Mouse (Mus musculus) lung, embryonic 15.5 days (tissue): Measurements from ENCODE around the gene Erh. TPM values are rescaled to one million over a fixed set of nuclear protein-coding genes. Genes with fewer than 3 reads are reported as not detected.

Experiments used
- ATAC-seq: fragments of 200-750 bp; cut with Nextera tagmentation; 2 replicates; pipeline ENCODE4 v1.8.0; 2017; ENCODE audit warnings: moderate number of reproducible peaks, borderline replicate concordance; ENCODE audit not compliant: low FRiP score, low TSS enrichment; ENCODE audit errors: extremely low read depth
- H3K27ac ChIP-seq: fragments of 300-500 bp; sonication (generic); 2 replicates; pipeline ENCODE4 v1.5.1; 2015; ENCODE audit warnings: moderate library complexity, mild to moderate bottlenecking, inconsistent platforms
- H3K27me3 ChIP-seq: fragments of 300-500 bp; sonication (generic); 2 replicates; pipeline ENCODE4 v1.6.1; 2015; ENCODE audit warnings: inconsistent platforms
- H3K36me3 ChIP-seq: fragments of 300-500 bp; sonication (generic); 2 replicates; pipeline ENCODE4 v1.6.1; 2015; ENCODE audit warnings: inconsistent platforms
- H3K4me1 ChIP-seq: fragments of 300-500 bp; sonication (generic); 2 replicates; pipeline ENCODE4 v1.6.1; 2015; ENCODE audit warnings: inconsistent platforms
- H3K4me2 ChIP-seq: fragments of 300-500 bp; sonication (generic); 2 replicates; pipeline ENCODE4 v1.6.1; 2015; ENCODE audit warnings: inconsistent platforms, mild to moderate bottlenecking, moderate library complexity
- H3K4me3 ChIP-seq: fragments of 300-500 bp; sonication (generic); 2 replicates; pipeline ENCODE4 v1.5.1; 2015; ENCODE audit warnings: mild to moderate bottlenecking, inconsistent platforms
- H3K9ac ChIP-seq: fragments of 300-500 bp; sonication (generic); 2 replicates; pipeline ENCODE4 v1.6.1; 2015; ENCODE audit warnings: inconsistent platforms
- H3K9me3 ChIP-seq: fragments of 300-500 bp; sonication (generic); 2 replicates; pipeline ENCODE4 v1.6.1; 2016; ENCODE audit warnings: inconsistent platforms
- WGBS: fragments of 180-500 bp; shearing (Covaris S2); methylation state at CpG from one replicate; pipeline ENCODE4 v1.1.7; 2015; 5-methylcytosine and 5-hydroxymethylcytosine counted together
- polyA plus RNA-seq: library from polyadenylated mRNA; unstranded; fragments of >200 nt; fragmentation: Nextera tagmentation; extraction: Ambion mirVana; gene quantifications from 2 replicates; pipeline ENCODE4 v1.2.1, GENCODE M21; 2015

The Erh gene
- polyA plus RNA-seq, 1 experiment from 2014 or later = 326 TPM

DNA sequence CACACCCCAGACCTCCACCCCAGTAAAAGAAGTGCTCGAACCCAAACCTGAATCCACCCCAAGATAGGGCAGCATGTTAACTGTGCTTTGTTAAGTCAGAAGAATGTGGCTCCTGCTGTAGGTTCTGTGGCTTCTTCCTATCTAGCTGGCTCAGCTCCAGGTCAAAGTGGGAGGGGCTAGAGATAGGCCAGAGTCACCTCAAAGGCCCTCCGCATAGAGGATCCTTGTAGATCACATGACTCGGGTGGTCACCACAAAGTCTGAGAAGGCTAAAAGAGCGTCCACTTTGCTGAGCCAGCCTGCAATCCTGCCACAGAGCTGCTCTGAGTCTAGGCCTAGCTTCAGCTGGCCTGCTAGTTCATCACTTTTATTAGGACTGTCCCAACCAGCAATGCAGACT lies 50.0 kb downstream of the Erh start:
- Histone ChIP-seq H3K27ac (no peak overlapping the region), H3K4me2 (no peak overlapping the region), H3K36me3 (no peaks in the 10 kb centered on the region), H3K4me1 (peaks cover 13% of the 10 kb centered on the region), H3K9ac (no peak overlapping the region), H3K27me3 (no peaks in the 10 kb centered on the region), H3K9me3 (no peaks in the 10 kb centered on the region), H3K4me3 (no peak overlapping the region)
- no peak for ATAC-seq
- 80% methylated on average over 4 of the region's 4 CpGs for WGBS

DNA sequence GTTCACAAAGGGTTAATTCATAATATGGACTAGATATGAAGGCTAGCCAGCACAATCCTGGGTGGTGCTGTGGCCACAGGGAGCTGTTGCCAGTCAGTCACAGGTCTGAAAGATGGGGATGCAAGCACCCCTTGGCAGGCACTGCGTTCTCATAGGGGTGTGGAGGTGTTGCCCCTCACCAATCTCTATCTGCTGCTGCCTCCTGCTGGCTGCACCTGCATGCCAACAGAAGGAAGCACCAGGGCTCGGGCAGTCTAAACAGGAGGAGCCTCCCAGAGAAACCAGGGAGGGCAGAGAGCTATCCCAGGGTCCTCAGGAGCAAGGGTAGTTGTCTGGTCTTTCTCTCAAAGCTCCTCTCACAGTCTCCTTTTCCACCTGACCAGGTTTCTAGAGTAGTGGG lies 59.2 kb downstream of the Erh start:
- Histone ChIP-seq H3K9me3 (no peaks in the 10 kb centered on the region), H3K36me3 (no peaks in the 10 kb centered on the region), H3K9ac (no peak overlapping the region), H3K4me2 (no peak overlapping the region), H3K4me1 (no peaks in the 10 kb centered on the region), H3K27me3 (no peaks in the 10 kb centered on the region), H3K27ac (no peak overlapping the region), H3K4me3 (no peak overlapping the region)
- WGBS = 32% methylated on average over 2 of the region's 2 CpGs
- ATAC-seq = no peak

Other genes starting within 250 kb of the Erh start
- gene Dcaf5, start 207.7 kb downstream of the Erh start, polyA plus RNA-seq = 10.8 and 11.3 TPM in 2 replicates
- gene Exd2, start 181.2 kb downstream of the Erh start, polyA plus RNA-seq = 27.3 and 29.2 TPM in 2 replicates
- 12.3 TPM in 2 replicates for gene Galnt16, start 126.1 kb downstream of the Erh start, polyA plus RNA-seq
- gene Slc39a9, start 458 bp downstream of the Erh start, polyA plus RNA-seq = 27.0 and 31.3 TPM in 2 replicates
- gene Plekhd1, start 48.2 kb upstream of the Erh start, polyA plus RNA-seq = 4.0 and 4.2 TPM in 2 replicates
- 0.06 and 0.10 TPM in 2 replicates for gene Ccdc177, start 116.3 kb upstream of the Erh start, polyA plus RNA-seq
- gene Susd6, start 146.2 kb upstream of the Erh start, polyA plus RNA-seq = 17.3 and 17.4 TPM in 2 replicates